Mouse (Mus musculus) kidney, adult 2 months (tissue): ENCODE data around the gene Ip6k2.

Source experiments
- CTCF ChIP-seq: fragments of 200-500 bp; conservative IDR thresholded peaks from 2 replicates; pipeline ENCODE4 v1.5.1; 2011; ENCODE audit warnings: low read depth, mild to moderate bottlenecking, control low read depth, low read length, moderate library complexity, mixed read lengths; ENCODE audit not compliant: insufficient read depth, insufficient read length
- POLR2A ChIP-seq: fragments of 200-500 bp; IDR thresholded peaks from one replicate; pipeline ENCODE4 v1.6.1; 2011; ENCODE audit warnings: low read depth, low read length, control low read depth

GRCm38 (mm10) chr9:108788713-108789112 is 5.1 kb downstream of the Ip6k2 start:
- no peak for TF ChIP-seq CTCF
- TF ChIP-seq POLR2A = no peak
